Mouse (Mus musculus): Measurements from ENCODE around the gene Galk2.

- no peak for TF ChIP-seq EP300 (IDR thresholded peaks at IDR 0.05; ENCODE audit: low read depth)
- no peak for TF ChIP-seq CTCF (IDR thresholded peaks at IDR 0.05; ENCODE audit: low read depth)
These were observed 27.1 kb downstream of the Galk2 start for GRCm38 (mm10) chr2:125885891-125886576.
